Mouse (Mus musculus) midbrain, embryonic 14.5 days (tissue): ENCODE results near the gene Trappc4. TPM values are rescaled to one million over a fixed set of nuclear protein-coding genes. Genes with fewer than 3 reads are reported as not detected.

Experiments used
- microRNA-seq: library from miRNA; unstranded; fragments of <30 nt; microRNA quantifications from one replicate; pipeline ENCODE4, GENCODE M21; 2016
- polyA plus RNA-seq: library from polyadenylated mRNA; unstranded; fragments of >200 nt; fragmentation: Nextera tagmentation; extraction: Ambion mirVana; gene quantifications from 2 replicates; pipeline ENCODE4 v1.2.1, GENCODE M21; 2014

Trappc4 gene
- polyA plus RNA-seq, 1 experiment from 2014 or later = 329 TPM

Small RNA genes within 50 kb of the gene (microRNA-seq; reads per million reads assigned to microRNA genes)
- not detected for gene Mir7085

Other genes starting within 250 kb of the Trappc4 start
- gene Cbl, start 173.6 kb downstream of the Trappc4 start, polyA plus RNA-seq = 20.1 and 27.6 TPM in 2 replicates
- gene Ccdc153, start 166.9 kb downstream of the Trappc4 start, polyA plus RNA-seq = not detected in 2 replicates
- 0.49 and 0.57 TPM in 2 replicates for gene Pdzd3, start 156.1 kb downstream of the Trappc4 start, polyA plus RNA-seq
- gene Nlrx1, start 139.0 kb downstream of the Trappc4 start, polyA plus RNA-seq = 3.7 and 3.9 TPM in 2 replicates
- gene Abcg4, start 119.0 kb downstream of the Trappc4 start, polyA plus RNA-seq = 18.9 and 20.1 TPM in 2 replicates
- gene Hinfp, start 101.9 kb downstream of the Trappc4 start, polyA plus RNA-seq = 15.9 and 24.7 TPM in 2 replicates
- gene C2cd2l, start 87.3 kb downstream of the Trappc4 start, polyA plus RNA-seq = 25.2 and 25.5 TPM in 2 replicates
- gene Dpagt1, start 81.6 kb downstream of the Trappc4 start, polyA plus RNA-seq = 37.0 and 40.5 TPM in 2 replicates
- 98.1 and 128 TPM in 2 replicates for gene H2afx, start 72.9 kb downstream of the Trappc4 start, polyA plus RNA-seq
- gene Hmbs, start 63.4 kb downstream of the Trappc4 start, polyA plus RNA-seq = 53.5 and 64.7 TPM in 2 replicates
- gene Vps11, start 45.9 kb downstream of the Trappc4 start, polyA plus RNA-seq = 34.4 and 36.7 TPM in 2 replicates
- 18.2 and 27.1 TPM in 2 replicates for gene Hyou1, start 28.1 kb downstream of the Trappc4 start, polyA plus RNA-seq
- gene Slc37a4, start 10.7 kb downstream of the Trappc4 start, polyA plus RNA-seq = 42.9 and 46.8 TPM in 2 replicates
- gene Rps25, start 461 bp downstream of the Trappc4 start, polyA plus RNA-seq = 1,282 and 1,427 TPM in 2 replicates
- 33.3 and 36.4 TPM in 2 replicates for gene Ccdc84, start 11.0 kb upstream of the Trappc4 start, polyA plus RNA-seq
- not detected in 2 replicates for gene Foxr1, start 33.5 kb upstream of the Trappc4 start, polyA plus RNA-seq
- not detected in 2 replicates for gene Upk2, start 47.4 kb upstream of the Trappc4 start, polyA plus RNA-seq
- 12.6 and 14.9 TPM in 2 replicates for gene Bcl9l, start 75.2 kb upstream of the Trappc4 start, polyA plus RNA-seq
- gene Cxcr5, start 154.3 kb upstream of the Trappc4 start, polyA plus RNA-seq = 0.11 TPM in 1 of 2 replicates, not detected in the other
- gene Ddx6, start 197.3 kb upstream of the Trappc4 start, polyA plus RNA-seq = 26.4 and 51.8 TPM in 2 replicates